Mouse (Mus musculus): ENCODE measurements around the gene Pkp4. TPM values are rescaled to one million over a fixed set of nuclear protein-coding genes. Genes with fewer than 3 reads are reported as not detected.

Pkp4 gene
- total RNA-seq, 2 experiments from 2014 or later, result 214 to 223 TPM

DNA sequence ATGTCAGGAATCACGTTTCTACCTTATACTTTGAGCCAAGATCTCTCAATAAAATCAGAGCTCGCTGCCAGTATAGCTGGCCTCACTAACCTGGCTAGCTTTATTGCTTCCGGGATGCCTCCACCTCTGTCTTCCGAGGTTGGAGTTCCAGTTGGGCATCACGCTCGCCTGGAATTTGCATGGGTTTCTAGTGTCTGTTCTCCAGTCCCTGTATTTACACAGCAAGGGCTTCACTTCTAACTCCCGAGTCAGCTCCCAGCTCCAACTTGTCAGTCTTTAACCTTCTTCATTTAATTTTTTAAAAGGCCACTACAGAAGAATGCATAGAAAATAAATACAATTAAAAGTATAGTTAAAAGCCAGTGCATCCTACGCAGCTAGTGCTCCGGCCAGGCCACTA lies 47.6 kb downstream of the Pkp4 start:
- DNase-seq (ENCODE audit: low spot score in 2 of 2), result no peak
- intact Hi-C loops (cut with DNase I), result no loop called here

DNA sequence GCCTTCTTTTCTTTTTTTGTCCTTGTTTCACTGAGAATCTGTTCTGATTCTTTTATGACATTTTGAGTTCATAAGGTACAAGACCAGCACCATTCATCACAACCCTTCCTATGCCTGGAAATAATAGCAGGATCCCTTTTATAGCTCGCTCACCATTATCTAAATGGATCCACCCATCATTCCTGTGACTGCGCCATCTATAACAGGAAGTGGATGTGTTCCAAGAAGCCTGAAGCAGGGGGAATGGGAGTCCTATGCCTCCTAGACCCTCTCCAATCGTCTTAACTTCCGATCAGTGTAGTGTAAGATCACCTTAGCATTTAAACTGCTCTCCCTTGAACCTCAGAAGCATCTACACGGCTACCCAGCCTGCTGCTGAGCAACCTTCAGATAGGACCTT lies 50.4 kb downstream of the Pkp4 start:
- intact Hi-C loops (cut with DNase I), result no loop called here
- DNase-seq (ENCODE audit: low spot score in 2 of 2), result no peak

DNA sequence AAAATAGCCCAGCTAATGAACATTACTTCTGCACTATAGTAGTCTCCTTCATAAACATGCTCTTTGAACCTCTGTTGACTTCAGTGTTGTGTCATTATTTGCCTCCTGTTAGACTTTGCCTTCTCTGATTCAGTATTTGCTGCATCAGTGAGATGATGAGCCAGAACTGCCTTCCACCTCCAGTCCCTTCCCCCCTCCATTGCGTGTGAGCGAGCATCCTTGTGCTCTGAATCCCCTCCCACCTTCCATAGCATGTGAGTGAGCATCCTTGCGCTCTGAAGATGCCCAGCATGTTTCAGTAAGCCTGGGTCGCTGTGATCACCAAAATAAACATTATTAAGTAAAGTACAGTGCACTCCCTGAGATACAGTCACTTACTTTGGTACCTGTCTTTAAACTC lies 51.8 kb downstream of the Pkp4 start:
- no peak for DNase-seq (ENCODE audit: low spot score in 2 of 2)
- intact Hi-C loops (cut with DNase I), result no loop called here

DNA sequence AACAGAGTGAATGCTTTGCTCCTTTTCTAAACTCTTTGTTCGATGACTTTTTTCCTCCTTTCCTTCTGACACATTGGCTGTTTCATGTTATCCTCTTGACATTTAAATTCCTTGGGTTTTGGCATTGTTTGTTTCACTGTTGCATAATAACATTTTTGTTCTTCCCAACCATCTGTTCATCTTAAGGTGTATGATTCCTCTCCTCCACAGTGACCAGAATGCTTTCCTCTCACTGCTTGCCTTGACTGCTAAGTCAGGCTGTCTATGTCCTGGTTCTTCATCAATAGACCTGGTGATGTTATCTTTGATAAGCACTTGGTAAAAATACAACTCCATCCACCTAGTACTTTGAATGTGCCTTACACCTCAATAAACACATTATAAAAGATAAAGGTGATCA lies 52.2 kb downstream of the Pkp4 start:
- intact Hi-C loops (cut with DNase I), result no loop called here

DNA sequence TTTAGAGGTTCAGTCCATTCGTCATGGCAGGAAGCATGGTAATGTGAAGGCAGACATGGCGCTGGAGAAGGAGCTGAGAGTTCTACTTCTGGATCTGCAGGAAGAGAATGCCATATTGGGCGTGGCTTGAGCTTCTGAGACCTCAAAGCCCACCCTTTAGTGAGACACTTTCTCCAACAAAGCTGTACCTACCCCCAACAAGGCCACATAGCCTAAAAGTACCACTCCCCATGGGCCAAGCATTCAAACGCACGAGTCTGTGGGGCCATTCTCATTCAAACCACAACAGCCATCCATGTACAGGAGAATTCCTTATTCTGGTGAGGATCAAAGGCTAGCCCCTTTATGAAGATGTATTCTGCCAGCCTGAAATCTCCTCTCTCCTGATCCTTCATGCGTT lies 57.3 kb downstream of the Pkp4 start:
- intact Hi-C loops (cut with DNase I), result no loop called here
- no peak for DNase-seq (ENCODE audit: low spot score in 2 of 2)

More for the DNA sequence above, 52.2 kb downstream of the Pkp4 start:
- DNase-seq (ENCODE audit: low spot score in 2 of 2), result no peak

DNA sequence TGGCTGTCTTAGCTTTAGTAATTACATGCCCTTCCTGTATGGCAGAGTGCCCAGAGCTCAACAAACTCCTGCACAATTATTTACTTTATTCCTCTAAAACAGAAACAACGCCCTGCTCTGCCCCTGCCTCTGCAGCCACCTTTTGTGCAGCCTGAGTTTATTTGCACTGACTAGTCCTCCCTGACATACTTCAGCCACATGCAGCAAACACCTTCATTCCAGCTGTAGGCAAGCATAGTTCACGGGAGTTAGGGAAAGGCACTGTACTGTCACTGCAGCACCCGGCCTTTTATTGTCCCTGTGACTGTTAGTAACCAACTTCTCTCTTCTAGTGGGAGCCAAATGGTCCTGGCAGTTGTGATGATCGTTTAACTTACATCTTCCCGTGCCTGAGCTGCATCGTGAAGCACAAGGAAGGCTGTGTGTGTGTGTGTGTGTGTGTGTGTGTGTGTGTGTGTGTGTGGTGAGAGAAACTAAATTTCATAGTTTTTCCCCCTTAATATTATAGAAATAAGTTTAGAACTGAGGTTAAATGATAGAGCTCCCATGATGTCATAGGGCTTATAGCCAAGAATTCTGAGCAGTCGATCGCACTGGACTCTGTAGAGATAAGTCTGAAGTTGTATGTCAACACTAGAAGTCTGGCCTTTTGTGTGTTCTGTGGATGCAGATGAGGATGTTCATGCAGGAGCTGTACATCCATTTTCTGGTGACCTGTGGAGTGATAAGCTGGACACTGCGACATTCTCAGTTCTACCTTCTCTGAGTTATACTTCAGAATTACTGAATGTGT lies 59.5 kb downstream of the Pkp4 start:
- no peak for DNase-seq (ENCODE audit: low spot score in 2 of 2)
- intact Hi-C loops (cut with DNase I), result no loop called here

DNA sequence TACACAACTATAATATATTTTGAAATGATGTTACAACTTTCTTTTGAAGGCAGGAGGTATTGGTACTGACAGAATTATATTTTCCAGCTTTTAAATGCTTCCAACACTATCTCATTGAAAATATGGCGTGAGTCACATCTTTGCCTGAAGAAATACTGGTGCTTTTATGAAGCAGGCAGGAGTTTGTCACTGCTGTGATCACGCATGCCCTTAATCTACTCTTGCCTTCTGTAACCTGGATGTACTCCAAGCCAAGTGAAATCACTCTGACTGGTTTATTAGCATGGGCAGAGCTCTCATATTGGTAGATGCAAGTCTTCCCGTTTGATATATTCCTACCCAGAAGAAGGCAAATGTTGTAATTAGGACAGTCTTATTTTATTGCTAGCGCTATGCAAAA lies 65.7 kb downstream of the Pkp4 start:
- intact Hi-C loops (cut with DNase I), result no loop called here
- peak in 1 of 2 experiments; percentile 28 for DNase-seq (ENCODE audit: low spot score in 2 of 2)

DNA sequence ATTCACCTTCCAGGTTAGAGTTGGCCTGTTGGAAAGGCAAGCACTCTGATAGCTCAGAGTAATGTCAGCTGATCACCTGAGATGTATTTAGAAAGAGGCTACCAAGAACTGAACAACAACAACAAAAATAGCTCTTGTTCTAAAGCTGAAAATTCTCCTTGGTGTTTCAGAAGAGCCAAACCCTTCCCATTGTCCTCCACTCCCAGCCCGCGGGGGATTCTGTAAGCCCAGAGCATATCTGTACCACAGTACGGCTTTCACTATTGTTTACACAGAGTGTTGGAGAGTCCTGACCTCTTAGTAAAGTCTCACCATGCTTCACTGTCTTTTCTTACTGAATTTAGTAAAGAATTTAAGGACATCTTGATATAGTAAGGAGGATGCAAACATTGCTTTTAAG lies 66.4 kb downstream of the Pkp4 start:
- no peak for DNase-seq (ENCODE audit: low spot score in 2 of 2)
- intact Hi-C loops (cut with DNase I), result no loop called here

DNA sequence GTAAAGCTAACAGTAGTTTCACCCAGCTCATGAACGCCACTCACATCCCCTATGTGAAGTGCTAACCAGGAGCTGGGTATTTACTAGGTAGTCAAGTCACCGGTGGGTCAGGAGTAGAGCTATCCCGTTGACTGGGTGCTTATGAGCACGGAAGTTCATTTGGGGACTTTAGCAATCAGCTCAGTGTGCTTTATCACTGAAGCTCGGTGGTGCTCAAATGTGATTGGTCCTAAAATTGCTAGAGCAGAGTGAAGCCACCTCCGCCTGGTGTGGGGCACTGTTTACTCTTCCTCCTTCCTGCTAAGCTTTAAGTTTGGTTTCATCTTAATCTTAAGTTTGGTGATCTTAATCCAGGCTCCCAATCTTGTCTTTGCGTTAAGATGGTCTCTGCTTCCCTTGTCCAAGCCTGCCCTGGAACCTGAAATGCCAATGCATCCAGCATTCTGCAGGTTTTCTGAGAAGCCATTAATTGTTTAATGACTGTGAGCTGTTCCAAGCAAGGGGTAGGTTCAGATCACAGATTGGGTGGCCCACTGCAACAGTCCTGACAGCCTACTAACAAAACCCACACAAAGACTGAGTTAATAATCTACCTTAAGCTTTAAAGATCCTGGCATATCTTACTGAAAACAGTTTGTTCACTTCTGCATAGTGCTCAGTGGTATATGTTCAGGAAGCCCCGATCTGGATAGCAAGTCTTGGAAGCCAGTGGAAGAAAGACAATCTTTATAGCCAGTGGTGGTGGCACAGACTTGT lies 67.0 kb downstream of the Pkp4 start:
- no peak for DNase-seq (ENCODE audit: low spot score in 2 of 2)
- intact Hi-C loops (cut with DNase I), result no loop called here

DNA sequence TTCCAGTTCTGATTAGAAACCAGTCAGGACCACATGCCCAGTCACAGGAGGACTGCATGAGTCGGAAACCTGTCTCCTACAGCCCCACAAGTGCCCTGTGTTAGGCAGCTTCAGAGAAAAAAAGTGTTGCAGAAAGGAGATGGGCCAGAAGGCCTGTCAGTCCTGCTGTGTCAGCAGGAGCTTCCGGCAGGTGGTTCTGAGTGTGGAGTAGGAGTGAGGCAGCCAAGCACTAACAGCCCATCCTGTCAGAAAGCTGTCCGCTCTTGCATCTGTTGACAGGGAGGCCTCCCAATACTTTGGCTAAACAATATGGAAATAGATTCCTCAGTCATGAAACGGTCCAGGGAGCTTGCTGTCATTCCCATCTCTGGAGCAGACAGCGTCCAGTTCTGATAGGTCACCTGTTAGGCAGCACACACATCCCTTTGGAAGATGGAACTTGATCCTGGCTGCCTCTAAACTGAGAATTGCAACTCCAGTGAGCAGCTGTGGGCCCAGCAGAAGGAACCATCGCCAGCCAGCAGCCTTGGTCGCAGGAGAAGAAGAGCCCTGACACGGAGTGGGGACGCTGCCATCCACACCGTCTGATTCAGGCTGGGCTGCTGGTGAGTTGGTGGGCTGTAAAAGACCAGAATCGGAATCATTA lies 68.7 kb downstream of the Pkp4 start:
- no peak for DNase-seq (ENCODE audit: low spot score in 2 of 2)
- intact Hi-C loops (cut with DNase I), result no loop called here

DNA sequence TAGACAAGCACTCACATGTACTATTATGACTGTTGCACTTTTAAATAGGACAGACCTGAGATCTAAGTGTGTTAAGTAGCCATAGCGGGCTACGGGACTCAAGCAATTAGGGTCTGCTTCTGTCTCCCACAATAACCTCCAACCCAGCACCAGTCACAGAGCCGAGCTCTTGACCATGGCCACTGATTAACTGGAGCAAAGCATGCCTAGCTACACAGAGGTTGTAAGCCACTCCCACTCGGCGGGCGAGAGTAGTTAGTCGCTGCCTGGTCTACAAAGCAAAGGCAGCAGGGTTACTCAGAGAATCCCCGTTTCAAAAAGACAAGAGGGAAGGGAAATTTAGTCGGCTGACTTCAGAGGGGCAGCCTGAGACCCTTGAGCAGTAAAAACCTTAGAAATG lies 70.0 kb downstream of the Pkp4 start:
- no peak for DNase-seq (ENCODE audit: low spot score in 2 of 2)
- intact Hi-C loops (cut with DNase I), result no loop called here

DNA sequence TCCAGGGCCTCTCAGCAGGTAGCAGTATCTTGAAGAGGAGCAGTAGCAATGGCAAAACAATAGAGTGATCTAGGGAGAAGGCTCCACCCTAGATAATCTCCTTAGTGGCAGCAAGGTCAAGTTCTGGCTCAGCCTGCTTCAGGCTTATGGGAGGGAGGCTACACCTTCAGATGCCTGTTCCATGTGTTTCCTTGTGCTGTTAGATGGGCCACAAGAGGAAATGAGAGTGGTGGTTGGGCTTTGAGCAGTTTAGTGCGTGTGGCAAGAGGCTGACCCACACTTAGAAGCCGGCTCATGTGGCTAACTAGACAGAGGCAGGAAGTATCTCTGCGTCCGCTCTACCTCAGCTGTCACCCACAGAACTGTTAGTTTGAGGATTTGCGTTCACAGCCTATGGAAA lies 70.9 kb downstream of the Pkp4 start:
- DNase-seq (ENCODE audit: low spot score in 2 of 2), result no peak
- intact Hi-C loops (cut with DNase I), result no loop called here

DNA sequence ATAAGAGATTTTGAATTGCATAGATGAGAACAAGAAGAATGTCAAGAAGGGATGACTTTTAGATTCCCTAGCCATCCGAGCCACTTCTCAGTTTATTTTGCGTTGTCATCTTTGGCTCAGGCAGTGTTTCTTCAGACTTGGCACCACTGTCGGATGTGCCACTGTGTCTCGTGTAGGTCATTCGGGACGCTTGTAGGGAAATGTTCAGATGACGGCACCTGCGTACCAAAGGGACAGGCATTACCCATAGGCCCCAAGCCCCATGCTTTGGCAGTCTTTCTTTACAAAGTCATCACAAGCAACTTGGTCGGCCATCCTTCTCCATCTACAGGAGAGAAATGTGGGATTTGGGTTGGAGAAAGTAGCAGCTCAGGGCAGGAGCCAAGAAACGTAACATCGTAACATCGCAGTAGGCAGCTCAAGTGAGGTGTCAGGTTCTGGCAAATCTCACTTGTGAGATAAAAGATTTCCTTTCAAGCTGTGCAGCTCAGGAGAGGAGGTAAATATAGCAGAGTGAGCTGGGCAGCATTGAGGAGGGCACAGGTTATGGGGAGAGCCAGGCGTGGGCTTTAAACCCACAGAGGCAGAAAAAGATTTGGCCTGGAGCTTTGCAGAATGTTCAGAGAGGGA lies 72.8 kb downstream of the Pkp4 start:
- DNase-seq (ENCODE audit: low spot score in 2 of 2), result no peak
- intact Hi-C loops (cut with DNase I), result no loop called here

DNA sequence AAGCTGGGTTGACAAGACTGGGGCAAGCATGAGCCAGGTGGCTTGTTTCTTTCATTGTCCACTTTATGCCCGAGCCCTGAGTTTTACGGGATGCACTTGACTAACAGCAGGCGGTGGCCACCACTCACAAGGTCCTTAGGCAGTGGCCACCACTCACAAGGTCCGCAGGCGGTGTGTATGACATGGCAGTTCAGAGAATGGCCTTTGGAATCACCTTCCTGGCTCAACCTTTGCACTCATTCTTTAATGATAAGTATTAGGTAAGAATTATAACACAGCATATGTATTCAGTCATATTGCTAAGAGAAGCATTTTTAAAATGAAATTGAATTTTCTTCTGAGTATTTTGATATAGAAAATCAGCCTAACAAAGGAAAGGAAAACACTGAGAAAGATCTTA lies 73.3 kb downstream of the Pkp4 start:
- intact Hi-C loops (cut with DNase I), result no loop called here

DNA sequence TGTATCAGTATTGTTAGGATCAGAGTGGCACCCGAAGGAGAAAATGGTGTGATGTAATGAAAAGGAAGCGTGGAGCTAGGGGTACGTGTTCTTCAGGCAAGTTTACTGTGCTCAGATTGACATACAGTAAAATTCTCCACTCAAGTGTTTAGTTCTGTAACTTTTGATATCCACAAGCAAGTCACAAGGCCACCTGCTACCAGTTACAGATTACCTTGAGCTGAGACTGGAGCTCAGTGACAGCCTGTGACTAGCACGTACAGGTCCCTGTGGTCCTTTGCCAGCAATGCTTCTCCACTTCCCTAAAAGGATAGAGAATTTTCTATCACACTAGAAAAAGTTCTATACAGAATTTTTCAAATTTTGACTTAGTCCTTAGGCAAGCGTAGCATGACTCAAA lies 73.9 kb downstream of the Pkp4 start:
- intact Hi-C loops (cut with DNase I), result no loop called here
- no peak for DNase-seq (ENCODE audit: low spot score in 2 of 2)

More for the DNA sequence above, 73.3 kb downstream of the Pkp4 start:
- DNase-seq (ENCODE audit: low spot score in 2 of 2), result no peak

DNA sequence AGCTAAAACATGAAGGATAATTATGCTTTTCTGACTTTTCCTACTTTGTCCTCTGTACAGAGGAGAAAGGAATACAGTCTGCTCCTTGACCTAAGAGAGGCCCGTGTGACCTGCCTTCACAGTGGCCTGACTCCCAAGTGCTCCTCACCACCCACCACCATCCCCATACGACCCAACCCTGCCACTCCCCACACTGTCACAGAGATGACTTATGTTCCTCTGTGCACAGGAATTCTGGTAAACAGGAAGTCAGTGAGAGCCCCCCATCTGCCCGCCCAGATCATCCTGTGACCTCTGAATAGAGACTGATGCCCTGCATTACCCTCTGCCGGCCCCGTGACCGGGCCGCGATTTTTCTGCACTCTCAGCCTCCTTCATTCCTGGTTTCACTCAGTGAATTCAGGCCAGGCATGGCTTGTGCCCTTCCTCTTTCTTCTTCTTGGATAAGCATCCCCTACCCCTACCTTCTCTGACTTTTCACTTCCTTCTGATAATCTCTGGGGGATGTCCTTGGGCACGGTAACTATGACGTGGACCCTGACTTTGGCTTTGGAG lies 79.3 kb downstream of the Pkp4 start:
- no peak for DNase-seq (ENCODE audit: low spot score in 2 of 2)
- intact Hi-C loops (cut with DNase I), result no loop called here

DNA sequence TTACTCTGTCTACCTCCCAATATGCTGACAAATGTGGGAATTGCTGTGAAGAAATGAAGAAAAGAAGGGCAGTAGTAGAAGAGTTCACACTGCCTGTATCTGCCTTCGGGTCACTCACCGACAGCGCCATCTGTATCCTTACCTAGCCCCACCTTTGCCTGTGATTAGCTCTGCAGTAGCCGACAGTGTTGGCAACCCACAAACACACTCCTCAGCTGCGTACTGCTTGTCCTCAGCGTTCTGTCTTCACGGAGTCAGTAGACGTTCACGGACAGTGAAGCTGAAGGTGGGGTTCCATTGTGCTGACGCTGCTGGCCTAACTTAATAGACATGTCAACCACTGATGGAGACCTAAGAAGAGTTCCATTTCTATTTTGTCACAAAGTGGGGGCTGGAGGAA lies 81.5 kb downstream of the Pkp4 start:
- intact Hi-C loops (cut with DNase I), result no loop called here
- no peak for DNase-seq (ENCODE audit: low spot score in 2 of 2)

DNA sequence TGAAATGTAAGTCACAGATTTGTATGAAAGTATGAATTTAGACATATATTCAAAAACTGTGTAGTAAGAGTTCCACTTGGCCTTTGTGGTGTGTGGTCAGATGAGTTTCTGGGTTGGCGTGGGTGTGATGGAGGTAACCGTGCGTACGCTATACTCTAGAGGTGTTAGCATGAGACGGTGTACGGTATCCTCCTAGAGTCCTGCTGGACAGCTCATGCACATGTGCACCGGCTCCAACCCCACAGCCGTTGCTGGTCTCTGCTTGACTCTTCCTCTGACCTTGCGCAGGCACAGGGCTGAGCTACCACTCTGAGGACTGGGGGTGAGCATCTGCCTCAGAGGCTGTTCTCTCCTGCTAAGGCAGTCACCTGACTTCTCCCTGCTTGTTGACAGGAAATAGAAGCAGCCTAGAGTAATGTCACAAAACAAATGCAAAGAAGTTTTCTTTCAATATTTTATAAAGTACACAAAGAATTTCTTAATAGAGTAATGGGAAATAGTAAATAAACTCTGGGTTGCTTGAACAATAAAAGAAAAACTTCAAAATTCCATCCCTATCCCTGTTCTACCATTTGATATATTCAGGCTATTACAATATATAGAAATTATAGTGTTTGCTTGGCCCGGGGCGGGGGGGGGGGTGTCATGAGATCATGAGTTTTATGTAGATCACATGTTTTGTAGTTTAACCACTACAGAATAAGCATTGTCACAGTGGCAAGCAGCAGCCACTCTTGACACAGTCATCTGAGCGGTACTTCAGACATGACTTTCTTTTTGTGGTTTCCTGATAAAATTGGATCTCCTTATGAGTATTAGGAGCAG lies 83.8 kb downstream of the Pkp4 start:
- no peak for DNase-seq (ENCODE audit: low spot score in 2 of 2)
- intact Hi-C loops (cut with DNase I), result no loop called here

DNA sequence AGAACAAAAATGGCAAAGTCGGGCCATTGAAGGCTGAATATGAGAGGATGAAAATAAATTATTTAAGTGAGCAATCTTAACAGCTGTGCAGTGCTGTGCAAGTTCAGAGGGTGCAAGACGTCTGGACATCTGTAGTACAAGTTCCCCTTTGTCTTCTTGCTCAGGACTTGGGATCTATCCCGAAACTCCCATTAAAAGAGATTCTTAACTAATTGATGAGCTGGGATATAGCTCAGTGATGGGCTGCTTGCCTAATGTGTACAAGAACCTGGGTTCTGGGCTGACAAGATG lies 84.4 kb downstream of the Pkp4 start:
- intact Hi-C loops (cut with DNase I), result no loop called here
- no peak for DNase-seq (ENCODE audit: low spot score in 2 of 2)

All from left cerebral cortex, postnatal 14 days (tissue).